Mouse (Mus musculus) C2C12 (cell line): ENCODE measurements around the gene Prm2.

Experiments used
- CTCF ChIP-seq: IDR thresholded peaks from one replicate; pipeline ENCODE4 v1.5.1; 2011; ENCODE audit not compliant: control insufficient read depth, insufficient read depth, insufficient read length
- MYOG ChIP-seq: IDR thresholded peaks from one replicate; pipeline ENCODE4 v1.6.1; 2011; ENCODE audit not compliant: control insufficient read depth, insufficient read length; ENCODE audit errors: extremely low read depth
- USF1 ChIP-seq: IDR thresholded peaks from one replicate; pipeline ENCODE4 v1.6.1; 2011; ENCODE audit warnings: low read depth, mild to moderate bottlenecking, control low read depth, moderate library complexity

DNA sequence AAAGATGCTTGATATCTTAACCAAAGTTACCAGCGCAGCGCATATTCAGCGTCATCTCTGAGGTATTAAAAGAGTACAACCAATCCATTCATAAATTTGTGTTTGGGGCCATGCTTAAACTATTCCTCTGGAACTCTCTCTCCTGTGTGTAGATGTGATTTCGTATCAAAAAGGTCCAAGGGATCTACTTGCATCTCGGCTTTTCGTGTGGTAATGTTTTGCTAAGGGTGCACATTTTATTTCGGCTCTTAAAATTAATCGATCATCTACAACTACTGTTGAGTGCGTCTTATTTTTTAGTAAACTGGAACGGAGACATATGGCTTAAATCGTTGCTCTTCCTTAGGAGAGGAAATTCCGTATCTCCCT is 38.6 kb upstream of the Prm2 start:
- TF ChIP-seq CTCF (no peak), MYOG (no peak), USF1 (no peak)
